Mouse (Mus musculus) monocyte, adult 5-6 weeks (primary cell): Measurements from ENCODE around the gene Dab2ip. TPM values are rescaled to one million over a fixed set of nuclear protein-coding genes. Genes with fewer than 3 reads are reported as not detected.

Experiments
- ATAC-seq: fragments of 153-309, 156-312 bp; replicated peaks from 2 replicates; pipeline ENCODE4 v1.8.0; 2017; ENCODE audit warnings: mild to moderate bottlenecking; ENCODE audit not compliant: low TSS enrichment, insufficient number of reproducible peaks, severe bottlenecking, poor library complexity, low FRiP score
- total RNA-seq: library from RNA; stranded (forward); fragments of 200-1000, 200-491, 200-594 nt; gene quantifications from 3 replicates; pipeline ENCODE4 v1.2.3, GENCODE M21; 2017

Gene Dab2ip
- total RNA-seq, 1 experiment from 2014 or later = 5.5 TPM

DNA sequence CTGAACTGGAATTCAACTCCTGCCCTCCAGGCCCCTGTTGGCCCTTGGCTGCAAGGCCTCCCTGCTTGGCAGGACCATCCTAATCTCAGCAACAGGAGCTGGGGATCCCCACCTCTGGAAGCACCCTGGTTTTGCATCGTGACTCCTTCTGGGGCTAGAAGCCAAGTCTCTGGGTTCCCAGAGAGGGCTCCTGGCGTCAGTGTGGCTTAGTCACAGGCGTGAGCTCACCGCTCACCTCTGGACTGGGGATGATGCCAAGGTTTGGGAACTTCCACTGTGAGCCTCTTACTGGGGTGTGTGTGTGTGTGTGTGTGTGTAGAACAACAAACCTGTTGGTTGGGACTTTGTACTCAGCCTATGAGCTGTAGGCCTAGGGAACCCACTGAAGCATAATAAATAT lies 31.7 kb downstream of the Dab2ip start:
- ATAC-seq = no peak

DNA sequence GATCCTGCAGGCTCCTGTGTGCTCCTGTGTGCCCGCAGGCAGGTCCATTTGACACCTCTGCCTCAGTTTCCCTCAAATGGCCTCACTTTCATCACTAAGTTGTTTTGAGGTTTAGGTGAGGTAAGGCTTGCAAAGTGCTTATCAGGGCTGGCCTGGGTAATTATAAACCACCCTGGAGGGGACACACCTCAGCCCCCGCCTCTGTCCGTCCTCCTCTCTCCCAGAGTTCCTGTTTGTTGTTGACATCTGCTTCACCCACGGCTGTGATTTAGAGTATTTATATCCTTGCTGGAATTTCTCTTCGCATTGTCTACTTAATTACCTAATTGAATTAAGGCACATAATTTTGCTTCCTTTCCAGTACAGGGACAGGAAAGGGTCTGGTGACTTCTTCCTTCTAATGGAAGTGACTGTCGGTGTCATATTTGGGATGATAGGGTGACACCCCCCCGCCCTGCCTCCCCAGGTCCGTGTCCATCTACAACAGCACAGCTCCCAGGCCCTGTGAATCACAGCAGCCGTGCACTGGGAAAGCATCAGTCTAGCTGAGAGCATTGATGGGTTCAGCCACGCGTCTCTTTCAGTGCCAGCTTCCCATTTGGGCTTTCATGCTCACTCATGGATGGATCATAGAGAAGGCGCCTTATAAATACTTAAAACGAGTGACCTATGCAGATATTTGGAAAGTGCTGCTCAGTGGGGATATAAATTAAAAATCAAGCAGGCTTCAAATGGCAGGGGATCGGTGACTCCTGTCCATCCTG lies 34.1 kb downstream of the Dab2ip start:
- ATAC-seq = no peak

DNA sequence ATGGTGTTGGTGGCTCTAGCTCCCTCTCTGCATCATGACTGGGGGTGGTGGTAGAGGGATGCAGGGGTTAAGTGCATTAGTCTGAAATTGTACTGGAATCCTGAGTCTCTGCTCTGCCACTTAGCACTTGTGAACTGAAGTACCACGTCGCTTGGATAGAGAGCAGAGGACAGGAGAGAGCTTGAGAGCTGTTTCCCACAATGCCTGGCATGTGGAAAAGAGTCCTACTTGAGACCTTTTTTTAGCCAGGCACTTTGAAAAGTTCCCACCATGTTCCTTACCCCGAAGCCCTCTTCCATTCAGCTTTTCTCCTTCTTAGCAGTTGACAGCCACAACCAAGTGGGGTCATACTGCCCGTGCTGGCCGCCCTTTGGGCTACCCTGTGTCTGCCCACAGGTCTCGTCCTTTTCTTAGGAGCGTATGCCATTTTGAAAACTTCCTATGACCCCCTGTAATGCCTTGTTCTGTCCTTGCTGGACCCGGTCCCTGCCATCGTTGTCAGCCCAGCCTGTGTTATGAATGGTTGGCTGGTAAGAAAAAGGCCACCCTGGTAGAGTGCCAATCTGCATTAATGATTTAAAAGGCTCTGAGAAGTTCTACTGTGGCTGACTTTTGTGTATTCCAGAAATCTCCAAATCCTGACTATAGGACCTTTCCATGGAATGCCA lies 34.8 kb downstream of the Dab2ip start:
- no peak for ATAC-seq

DNA sequence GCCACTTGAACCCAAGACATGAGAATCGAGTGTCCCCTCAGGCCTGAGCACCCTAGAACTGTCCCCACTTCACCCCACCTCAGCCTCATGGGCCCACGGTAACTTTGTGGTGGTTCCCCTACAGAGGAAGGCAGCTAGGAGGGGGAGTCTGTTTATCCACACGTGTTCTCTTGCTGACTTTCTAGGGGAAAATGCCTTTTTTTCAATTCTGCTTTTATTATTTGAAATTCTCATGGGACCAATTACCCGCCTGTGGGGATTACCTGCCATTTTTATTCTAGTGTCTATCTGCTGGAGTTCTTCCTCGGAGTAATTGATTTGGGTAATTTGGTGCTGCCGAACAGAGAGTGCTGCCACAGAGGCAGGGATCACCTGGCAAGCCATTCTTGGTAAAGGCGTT lies 35.8 kb downstream of the Dab2ip start:
- no peak for ATAC-seq

DNA sequence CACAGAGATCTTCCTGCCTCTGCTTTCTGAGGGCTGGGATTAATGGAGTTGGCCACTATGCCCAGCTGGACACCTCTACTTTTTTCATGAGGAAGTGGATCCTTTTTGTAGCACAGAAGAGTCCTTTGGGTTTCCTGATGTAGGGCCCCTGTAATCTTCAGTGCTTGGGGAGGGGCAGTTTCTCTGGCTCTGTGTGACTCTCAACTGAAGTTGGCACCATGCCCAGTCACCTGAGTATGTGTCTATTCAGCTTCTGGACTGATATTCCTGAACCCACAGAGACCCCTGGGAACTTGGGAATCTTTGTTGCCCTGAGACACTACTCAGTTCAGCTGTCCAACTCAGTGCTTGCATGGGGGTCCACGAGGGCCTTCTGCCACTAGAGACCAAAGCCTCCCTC lies 37.0 kb downstream of the Dab2ip start:
- ATAC-seq = no peak

DNA sequence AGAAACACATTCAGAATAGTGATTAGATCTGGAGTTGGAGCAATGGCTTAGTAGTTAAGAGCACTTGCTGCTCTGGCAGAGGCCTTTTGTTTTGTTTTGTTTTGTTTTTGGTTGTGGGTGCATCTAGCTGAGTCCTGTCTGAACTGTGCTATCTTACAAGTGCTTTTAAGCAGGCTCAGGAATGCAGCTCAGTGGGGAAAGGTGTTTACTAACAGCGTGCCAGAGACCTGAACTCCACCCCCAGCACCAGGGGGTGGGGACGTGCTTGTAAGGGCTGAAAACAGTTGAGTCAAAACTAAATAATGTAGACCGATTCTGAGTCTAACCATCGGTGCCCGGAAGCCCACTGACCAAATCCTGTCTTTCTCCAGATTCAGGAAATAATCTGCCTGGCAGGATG lies 37.7 kb downstream of the Dab2ip start:
- no peak for ATAC-seq

DNA sequence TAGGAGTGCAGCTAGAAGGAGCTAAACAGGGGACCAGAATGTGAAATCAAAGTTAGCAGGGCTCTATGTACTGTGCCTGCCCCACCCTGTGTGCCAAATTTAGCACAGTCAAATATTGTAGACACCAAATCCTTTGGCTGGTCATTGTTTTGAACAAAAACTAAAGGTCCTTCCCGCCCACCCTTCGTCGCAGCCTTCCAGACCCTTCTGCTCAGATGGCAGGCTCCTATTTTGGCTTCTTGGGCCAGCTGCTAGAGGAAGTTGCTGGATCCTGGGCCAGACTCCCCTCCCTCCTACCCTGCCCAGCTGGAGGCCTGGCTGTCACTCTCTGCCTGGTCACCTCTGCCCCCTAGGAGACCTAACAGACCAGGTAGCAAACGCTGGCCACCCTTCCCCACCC lies 38.7 kb downstream of the Dab2ip start:
- no peak for ATAC-seq

DNA sequence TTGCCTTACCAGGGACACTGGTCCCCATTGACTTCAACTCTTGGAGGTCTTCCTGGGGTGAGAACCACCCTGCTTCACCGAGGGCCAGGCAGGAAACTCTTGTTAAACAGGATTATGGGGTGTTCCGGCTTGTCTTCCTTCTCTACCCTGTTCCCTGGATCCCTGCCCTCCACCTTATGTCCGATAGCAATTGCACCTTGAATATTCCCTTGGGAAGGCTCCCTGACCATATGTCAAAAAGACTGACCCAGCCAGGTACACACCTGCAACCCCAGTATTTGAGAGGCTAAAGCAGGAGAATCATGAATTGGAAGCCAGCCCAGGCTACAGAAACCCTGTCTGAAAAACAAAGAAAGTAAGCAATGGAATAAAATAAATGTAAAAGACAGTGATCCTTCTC lies 40.8 kb downstream of the Dab2ip start:
- no peak for ATAC-seq

DNA sequence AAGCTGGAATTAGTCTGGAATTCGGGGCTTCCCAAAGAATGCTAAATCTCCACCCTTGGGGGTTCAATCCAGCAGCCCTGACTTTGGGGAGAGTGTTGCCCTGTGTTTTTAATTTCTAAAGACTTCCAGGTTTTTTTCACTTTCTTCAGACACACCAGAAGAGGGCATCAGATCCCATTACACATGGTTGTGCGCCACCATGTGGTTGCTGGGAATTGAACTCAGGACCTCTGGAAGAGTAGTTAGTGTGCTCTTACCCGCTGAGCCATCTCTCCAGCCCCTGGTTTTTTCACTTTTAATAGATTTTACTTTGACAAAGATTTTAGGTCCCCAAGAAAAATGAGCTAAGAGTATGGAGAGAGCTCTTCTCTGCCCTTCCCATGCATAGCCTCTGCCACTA lies 43.6 kb downstream of the Dab2ip start:
- ATAC-seq = no peak

DNA sequence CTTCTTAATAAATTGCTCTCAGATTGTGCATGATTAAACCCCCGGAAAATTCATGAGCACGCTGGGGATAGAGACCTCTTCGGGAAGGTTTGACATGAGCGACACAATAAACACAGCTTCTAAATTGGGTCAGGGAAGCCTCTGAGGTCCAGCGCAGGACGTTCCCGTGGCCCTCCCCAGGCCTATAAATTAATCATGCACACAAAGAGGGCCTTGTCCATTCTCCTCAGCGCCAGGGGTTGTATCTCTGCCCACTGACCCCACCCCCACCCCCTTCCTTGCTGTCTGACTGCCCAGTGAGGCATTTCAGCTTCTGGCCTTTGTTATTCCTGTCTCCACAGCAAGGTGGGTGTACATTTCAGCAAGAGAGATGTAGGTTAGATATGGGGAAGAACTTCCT lies 49.4 kb downstream of the Dab2ip start:
- no peak for ATAC-seq

DNA sequence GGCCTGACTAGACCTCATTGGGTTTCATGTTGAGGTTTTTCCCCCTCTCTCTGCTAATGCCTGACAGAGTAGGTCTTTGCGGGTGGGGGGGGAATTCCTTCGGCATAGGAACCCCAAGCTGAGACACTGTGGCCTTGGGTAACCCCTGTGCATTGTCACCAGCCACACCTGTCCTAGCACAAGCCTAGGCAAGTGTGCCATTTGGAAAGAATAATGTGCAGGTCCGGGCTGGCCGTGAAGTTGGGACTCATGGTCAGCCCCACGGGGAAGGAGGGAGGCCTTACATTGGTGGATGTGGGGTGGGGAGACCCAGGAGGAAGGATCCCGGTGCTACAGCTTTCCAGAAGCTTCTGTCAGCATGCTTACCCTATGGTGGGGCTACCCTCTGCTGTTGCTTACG lies 50.8 kb downstream of the Dab2ip start:
- no peak for ATAC-seq

DNA sequence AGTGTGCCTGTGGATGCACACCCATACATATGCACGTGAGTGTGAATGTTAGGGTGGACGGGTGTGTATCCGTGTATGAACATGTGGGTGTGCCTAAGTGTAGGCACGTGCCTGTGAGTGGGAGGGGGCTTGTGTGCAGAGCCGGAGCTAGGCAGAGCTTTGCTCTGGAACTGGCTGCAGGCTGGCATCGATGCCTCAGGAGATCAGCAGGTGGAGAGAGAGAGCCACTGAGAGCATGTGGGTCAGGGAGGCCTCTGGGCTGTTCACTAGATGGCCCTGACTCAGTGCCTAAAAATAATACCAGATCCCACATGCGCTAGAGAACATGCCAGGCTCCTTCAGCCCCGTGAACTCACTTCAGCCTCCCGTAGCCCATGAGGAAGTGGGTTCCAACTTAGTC lies 51.3 kb downstream of the Dab2ip start:
- ATAC-seq = no peak

DNA sequence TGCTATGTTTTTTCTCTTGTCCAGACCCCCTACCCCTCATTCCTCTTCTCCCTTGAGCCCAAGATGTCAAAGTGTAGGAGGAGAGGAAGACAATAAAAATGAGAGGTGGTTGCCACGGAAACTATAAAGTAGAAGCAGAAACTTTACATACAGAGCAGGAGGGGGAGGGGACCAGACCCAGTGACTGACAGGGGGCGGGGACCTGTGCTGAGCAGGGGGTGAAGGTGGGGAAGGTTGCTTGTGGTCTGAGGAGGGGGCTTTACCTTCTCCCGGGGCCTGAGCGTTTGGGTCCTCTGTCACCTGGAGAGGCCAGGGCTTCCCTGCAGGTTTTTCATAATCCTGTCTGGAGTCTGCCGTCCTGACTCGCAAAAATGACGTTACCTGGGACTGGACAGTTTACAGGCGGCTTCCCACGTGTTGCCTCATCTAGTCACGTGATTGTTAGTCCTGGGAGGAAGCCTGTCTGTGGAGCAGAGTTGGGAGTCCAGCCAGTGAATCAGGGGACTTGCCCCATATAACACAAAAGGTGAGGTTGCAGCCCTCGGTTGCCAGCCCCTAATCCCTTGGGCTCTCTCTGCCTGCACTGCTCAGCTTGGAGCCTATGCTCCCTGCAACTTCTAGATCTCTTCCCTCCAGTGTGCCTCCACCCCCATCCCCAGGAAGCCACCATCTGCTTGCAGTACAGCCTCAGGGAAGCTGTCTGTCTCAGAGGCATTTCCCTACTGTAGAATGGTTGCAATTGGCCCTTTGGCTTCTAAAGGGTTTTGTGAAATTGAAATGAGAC lies 52.3 kb downstream of the Dab2ip start:
- ATAC-seq = no peak

DNA sequence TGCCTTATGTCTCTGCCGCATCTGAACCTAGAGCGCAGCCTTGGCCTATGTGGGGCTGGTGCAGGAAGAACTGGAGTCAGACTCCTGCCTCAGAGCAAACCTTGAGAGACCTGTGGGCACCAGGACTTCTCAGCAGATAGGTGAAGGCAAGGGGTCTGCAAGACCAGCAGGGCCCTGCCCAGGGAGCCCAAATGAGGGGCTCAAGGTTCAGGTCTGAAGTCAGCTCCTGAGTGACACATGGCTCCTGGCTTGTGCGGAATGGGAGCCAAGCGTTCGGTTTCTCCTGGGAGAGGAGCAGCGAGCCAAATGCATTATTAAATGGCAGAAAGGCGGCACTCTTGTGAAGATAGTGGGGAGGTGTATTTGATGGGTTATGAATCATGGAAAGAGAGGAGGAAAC lies 52.9 kb downstream of the Dab2ip start:
- ATAC-seq = no peak

DNA sequence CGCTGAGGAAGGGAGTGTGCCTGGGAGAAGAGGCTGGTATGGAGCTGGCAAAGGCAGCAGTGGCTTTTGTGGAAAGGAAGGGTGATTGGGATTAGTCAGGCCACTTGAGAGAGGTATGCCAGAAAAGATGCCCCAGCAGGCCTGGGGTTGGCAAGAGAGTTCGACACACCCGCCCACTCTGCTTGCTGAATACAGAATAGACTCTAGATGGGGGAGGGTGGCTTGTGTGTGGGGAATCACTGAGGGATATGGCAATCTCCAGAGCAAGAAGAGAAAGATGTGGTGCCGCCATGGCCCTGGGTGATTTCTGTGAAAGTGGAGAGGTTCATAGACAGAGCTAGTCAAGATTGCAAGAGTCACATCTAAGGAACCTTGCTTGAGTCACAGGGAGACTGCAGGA lies 53.6 kb downstream of the Dab2ip start:
- ATAC-seq = no peak

DNA sequence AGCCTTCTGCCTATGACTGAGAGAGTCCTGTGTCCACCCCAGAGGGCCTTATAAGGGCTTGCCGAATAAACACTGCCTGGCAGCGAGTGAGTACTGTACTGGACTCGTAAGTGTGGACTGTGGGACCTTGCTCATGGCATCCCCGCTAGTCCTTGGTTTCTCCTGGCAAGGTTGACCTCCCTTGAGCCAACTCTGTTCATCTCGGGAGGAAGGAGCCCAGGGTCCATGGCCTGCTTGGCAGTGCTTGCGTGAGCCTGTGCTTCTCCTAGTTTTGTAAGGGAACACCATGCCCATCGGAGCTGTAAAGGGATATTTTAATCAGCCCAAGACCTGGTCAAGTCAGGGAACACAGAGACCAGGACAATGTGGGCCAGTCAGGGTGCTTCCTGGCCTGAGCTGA lies 54.2 kb downstream of the Dab2ip start:
- ATAC-seq = no peak

DNA sequence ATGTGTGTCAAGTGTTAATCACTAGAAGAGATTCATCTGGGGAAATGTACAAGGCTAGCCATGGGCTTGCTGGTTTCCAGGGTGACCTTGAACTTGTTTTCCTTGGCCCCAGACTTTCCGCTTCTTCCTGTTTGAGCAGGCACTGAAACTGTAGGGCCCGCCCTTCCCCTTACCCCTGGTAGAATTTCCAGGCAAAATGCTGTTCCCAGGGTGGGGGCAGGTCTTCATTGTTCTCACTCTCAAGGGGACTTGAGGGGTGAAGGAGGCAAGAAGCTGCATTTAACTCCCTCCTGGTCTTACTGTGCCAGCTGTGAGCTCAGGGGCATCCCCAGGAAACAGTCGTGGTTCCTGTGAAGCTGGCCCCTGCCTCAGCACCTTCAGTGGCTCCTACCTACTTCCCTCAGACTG lies 55.9 kb downstream of the Dab2ip start:
- no peak for ATAC-seq

DNA sequence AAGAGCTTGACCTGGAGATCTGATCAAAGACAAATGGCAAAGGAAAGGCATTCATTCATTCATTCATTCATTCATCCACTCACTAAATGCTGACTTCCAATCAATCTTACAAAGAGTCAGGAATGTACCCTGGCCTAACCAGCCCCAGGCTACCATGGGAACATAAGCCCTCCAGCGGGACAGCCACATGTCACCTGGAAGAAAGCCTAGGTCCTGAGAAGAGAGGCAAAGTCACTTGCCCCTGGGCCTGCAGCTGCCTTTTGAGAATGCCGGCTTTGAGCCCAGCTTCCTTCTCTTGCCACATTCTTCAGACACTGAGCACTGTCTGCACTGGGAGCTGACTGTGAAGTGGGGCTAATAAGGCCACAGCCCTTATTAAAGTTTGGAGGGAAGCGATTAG lies 56.3 kb downstream of the Dab2ip start:
- no peak for ATAC-seq

DNA sequence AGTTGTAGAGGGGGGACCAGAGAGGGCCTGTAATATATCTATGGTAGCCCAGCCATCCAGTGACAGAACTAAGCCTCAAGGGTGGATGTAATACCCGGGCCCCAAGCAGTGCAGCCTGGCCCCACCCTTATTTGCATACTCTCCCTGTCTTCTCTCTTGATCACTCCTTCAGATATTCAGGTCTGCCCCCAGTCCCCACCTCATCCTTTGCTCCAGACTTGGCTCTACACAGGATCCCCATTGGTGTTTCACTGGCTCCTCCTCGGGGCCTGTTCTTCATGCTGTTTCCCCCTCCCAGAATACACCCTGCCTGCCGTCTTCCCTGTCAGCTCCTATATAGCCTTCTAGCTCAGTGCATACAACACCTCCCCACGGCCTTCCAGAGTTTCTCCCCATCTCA lies 57.3 kb downstream of the Dab2ip start:
- ATAC-seq = no peak

DNA sequence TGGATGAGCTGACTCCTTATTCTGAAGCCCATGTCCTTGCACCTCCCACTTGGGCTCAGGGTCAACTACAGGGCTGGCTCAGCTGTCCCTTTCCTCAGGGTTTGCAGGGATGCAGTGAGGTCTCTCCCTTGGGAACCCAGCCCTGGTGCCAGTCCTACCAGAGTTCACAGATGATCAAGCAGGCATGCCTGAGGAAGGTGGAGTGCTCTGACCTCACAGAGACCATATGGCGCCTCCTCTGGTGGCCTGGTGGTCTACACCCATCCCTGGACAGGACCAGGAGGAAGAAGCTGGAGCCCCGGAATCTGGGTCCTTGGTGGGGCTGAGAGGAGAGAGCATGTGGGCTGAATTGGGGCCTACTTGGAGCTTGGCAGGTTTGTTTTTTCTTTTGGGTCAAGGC lies 57.9 kb downstream of the Dab2ip start:
- no peak for ATAC-seq
